Mouse (Mus musculus) limb, embryonic 14.5 days (tissue): ENCODE results near the gene Prodh2. TPM values are rescaled to one million over a fixed set of nuclear protein-coding genes. Genes with fewer than 3 reads are reported as not detected.

Experiments used
- ATAC-seq: fragments of 200-750 bp; cut with Nextera tagmentation; 2 replicates; pipeline ENCODE4 v1.8.0; 2017; ENCODE audit warnings: low read depth, moderate number of reproducible peaks, moderate TSS enrichment; ENCODE audit not compliant: low FRiP score
- DNase-seq: peaks from one replicate; pipeline ENCODE4 v3.0.0-alpha.2; 2015; ENCODE audit warnings: low spot score
- H3K27ac ChIP-seq: fragments of 300-500 bp; sonication (generic); replicated peaks from 2 replicates; pipeline ENCODE4 v1.5.1; 2014; ENCODE audit warnings: low read depth, mild to moderate bottlenecking, low read length, moderate library complexity, mixed read lengths
- H3K27me3 ChIP-seq: fragments of 300-500 bp; sonication (generic); 2 replicates; pipeline ENCODE4 v1.6.1; 2014; ENCODE audit warnings: low read length, mixed read lengths; ENCODE audit not compliant: control insufficient read depth, insufficient read depth
- H3K36me3 ChIP-seq: fragments of 300-500 bp; sonication (generic); 2 replicates; pipeline ENCODE4 v1.6.1; 2014; ENCODE audit warnings: mild to moderate bottlenecking, low read length, moderate library complexity, mixed read lengths; ENCODE audit not compliant: control insufficient read depth, insufficient read depth
- H3K4me1 ChIP-seq: fragments of 300-500 bp; sonication (generic); 2 replicates; pipeline ENCODE4 v1.6.1; 2014; ENCODE audit warnings: antibody characterized with exemption, low read length, mixed read lengths; ENCODE audit not compliant: control insufficient read depth, insufficient read depth
- H3K4me2 ChIP-seq: fragments of 300-500 bp; sonication (generic); replicated peaks from 2 replicates; pipeline ENCODE4 v1.6.1; 2014; ENCODE audit warnings: low read depth, mild to moderate bottlenecking, low read length, moderate library complexity; ENCODE audit not compliant: severe bottlenecking
- H3K4me3 ChIP-seq: fragments of 300-500 bp; sonication (generic); replicated peaks from 2 replicates; pipeline ENCODE4 v1.5.1; 2014; ENCODE audit warnings: low read length
- H3K9ac ChIP-seq: fragments of 300-500 bp; sonication (generic); 2 replicates; pipeline ENCODE4 v1.6.1; 2014; ENCODE audit warnings: mild to moderate bottlenecking, low read depth, low read length, moderate library complexity; ENCODE audit not compliant: severe bottlenecking
- H3K9me3 ChIP-seq: fragments of 300-500 bp; sonication (generic); 2 replicates; pipeline ENCODE4 v1.6.1; 2016; ENCODE audit warnings: low read length; ENCODE audit not compliant: control insufficient read depth
- POLR2A ChIP-seq: fragments of 200-500 bp; IDR thresholded peaks from 2 replicates; pipeline ENCODE4 v1.8.0; 2012; ENCODE audit warnings: inconsistent platforms, mild to moderate bottlenecking, moderate library complexity, borderline replicate concordance; ENCODE audit not compliant: insufficient read depth, insufficient read length; ENCODE audit errors: extremely low read depth
- WGBS: fragments of 180-500 bp; shearing (Covaris S2); extraction: QIAGEN DNeasy Blood & Tissue Kit; methylation state at CpG from one replicate; pipeline ENCODE4 v1.1.7; 2014; 5-methylcytosine and 5-hydroxymethylcytosine counted together
- polyA plus RNA-seq, 2 experiments: library from polyadenylated mRNA; depleted of rRNA in 1 of 2; stranded (reverse) in 1 of 2; unstranded in 1 of 2; fragments of >200 nt; fragmentation: Nextera tagmentation in 1 of 2; extraction: Ambion mirVana in 1 of 2; gene quantifications; 2 replicates each; pipeline versions ENCODE4 v1.2.1 to v1.2.3; 2012 to 2014

Gene Prodh2
- polyA plus RNA-seq, 2 experiments, result 0.11 TPM; not detected in 1

DNA sequence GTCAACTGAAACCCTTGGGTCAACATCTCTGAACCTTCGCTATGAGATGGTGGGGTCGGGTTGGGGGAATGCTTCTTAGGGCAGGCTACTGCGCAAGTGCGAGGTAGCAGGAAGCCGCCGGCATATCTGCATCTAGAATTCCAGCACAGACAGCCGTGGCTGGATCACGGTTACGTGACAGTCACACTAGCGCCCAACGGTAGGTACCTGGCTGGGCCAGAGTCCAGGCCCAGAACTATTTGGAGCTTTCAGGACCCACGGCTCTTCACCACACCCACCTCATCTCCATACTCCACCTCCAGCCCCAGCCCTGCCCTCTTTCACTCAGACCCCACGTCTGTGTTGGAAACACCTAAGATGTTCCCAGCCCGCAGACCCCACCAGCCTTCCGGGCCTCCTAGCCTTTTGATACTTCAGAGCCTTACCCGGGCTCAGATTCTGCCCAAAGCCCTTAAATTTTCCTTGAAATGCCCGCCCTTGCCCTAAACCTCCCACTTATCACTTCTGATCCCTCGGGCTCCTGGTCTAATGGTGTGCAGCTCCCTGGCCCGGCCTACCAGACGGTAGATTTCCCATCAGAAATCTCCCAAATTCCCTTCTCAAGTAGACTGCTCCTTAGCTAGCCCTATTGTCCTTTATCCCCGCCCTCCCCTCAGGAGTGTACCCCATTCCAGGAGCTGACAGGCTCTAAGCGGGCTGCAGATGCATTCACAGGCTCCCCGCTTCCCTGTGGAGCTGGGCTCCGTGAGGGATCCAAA, 21.8 kb downstream of the Prodh2 start:
- WGBS, result 63% methylated on average over 24 of the region's 24 CpGs
- H3K9ac ChIP-seq, result no peak overlapping the region
- no peak overlapping the region for H3K27ac ChIP-seq
- H3K36me3 ChIP-seq, result no peaks in the 10 kb centered on the region
- no peak for ATAC-seq
- no peak for DNase-seq
- H3K4me2 ChIP-seq, result no peak overlapping the region
- no peak overlapping the region for H3K4me3 ChIP-seq
- no peaks in the 10 kb centered on the region for H3K4me1 ChIP-seq
- no peaks in the 10 kb centered on the region for H3K27me3 ChIP-seq
- no peaks in the 10 kb centered on the region for H3K9me3 ChIP-seq
- no peak for TF ChIP-seq POLR2A

DNA sequence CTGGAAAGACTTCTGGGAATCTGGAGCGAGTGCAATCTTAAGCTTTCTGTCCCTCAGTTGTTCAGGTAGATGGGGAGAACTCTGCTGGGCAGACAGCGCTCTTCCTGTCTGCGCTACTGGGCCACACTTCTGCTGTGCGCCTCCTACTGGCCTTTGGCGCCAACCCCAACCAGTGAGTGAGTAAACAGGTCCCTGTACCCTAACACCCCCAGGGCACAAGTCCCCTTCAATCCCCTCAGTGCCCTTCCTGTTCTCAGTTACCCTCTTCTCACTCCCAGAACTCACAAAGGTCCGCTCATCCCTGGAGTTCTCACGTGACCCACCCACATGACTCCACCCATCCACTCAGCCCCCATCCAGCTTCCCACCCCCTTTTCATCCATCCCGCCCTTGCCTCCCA, 24.9 kb downstream of the Prodh2 start:
- no peak overlapping the region for H3K4me2 ChIP-seq
- no peak overlapping the region for H3K9ac ChIP-seq
- H3K4me1 ChIP-seq, result no peaks in the 10 kb centered on the region
- DNase-seq, result no peak
- H3K27ac ChIP-seq, result no peak overlapping the region
- no peaks in the 10 kb centered on the region for H3K9me3 ChIP-seq
- 46% methylated on average over 8 of the region's 8 CpGs for WGBS
- TF ChIP-seq POLR2A, result no peak
- no peak overlapping the region for H3K4me3 ChIP-seq
- H3K36me3 ChIP-seq, result peaks cover 4% of the 10 kb centered on the region
- H3K27me3 ChIP-seq, result no peaks in the 10 kb centered on the region
- ATAC-seq, result no peak

DNA sequence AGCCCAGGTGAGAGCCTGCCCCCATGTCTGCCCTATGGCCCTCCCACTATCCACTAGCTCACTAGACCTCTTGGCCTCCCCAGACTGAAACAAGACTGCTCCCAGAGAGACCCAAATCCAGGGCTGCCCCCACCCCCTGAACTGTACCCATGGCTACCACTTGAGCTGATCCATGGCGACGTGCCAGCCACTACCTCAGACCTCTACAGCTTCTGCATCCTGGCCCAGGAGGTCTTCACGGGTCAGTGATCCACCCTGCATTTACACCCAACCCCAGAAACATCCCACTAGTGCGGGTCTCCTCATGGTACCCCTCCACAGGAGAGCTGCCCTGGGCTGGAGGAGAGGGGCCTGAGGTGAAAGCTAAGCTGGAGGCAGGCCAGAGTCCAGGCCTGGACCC, 27.0 kb downstream of the Prodh2 start:
- H3K36me3 ChIP-seq, result peaks cover 24% of the 10 kb centered on the region
- no peak overlapping the region for H3K27ac ChIP-seq
- no peak for ATAC-seq
- no peaks in the 10 kb centered on the region for H3K4me1 ChIP-seq
- H3K4me2 ChIP-seq, result no peak overlapping the region
- TF ChIP-seq POLR2A, result no peak
- no peaks in the 10 kb centered on the region for H3K9me3 ChIP-seq
- H3K9ac ChIP-seq, result no peak overlapping the region
- no peak for DNase-seq
- no peaks in the 10 kb centered on the region for H3K27me3 ChIP-seq
- H3K4me3 ChIP-seq, result no peak overlapping the region
- 75% methylated on average over 4 of the region's 4 CpGs for WGBS

DNA sequence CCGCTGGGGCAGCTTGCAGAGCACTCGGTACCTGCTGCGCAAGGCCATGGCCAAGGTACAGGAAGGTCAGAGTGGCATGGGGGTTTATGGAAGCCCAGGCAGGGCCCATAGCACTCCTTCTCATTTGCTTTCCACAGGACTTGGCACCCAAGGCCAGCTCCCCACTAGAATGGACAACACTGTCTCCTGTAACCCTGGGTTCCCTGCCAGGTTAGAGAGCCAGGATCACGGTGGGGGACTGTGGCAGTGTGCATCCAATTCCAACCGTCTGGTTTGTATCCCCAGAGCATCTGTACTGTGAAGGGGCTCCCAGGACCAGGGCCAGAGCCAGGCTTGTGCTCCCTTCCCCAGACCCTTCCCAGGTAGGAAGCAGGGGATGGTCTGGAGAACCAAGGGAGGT, 27.4 kb downstream of the Prodh2 start:
- no peak overlapping the region for H3K4me2 ChIP-seq
- no peak overlapping the region for H3K27ac ChIP-seq
- H3K9ac ChIP-seq, result no peak overlapping the region
- DNase-seq, result no peak
- TF ChIP-seq POLR2A, result no peak
- H3K9me3 ChIP-seq, result no peaks in the 10 kb centered on the region
- no peaks in the 10 kb centered on the region for H3K4me1 ChIP-seq
- no peak overlapping the region for H3K4me3 ChIP-seq
- peaks cover 28% of the 10 kb centered on the region for H3K36me3 ChIP-seq
- no peaks in the 10 kb centered on the region for H3K27me3 ChIP-seq
- 76% methylated on average over 5 of the region's 5 CpGs for WGBS
- no peak for ATAC-seq

DNA sequence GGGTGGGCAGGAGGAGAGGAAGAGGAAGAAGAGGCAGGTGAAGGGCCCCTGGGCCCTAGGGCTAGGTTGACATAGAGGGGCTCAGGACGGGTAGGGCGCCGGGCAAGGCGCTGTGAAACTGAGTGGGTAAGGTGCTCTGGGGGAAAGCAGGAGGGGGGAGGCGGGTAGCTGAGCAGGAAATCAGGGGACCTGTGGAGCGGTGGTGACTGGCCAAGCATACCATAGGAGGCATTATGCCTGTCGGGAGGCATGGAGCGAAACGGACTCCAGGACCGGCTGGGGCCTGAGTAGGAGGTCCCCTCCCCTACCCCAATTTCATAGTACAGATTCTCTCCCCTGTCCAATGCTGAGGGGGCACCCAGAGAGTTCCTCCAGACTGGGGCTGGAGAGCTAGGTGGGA, 29.4 kb downstream of the Prodh2 start:
- no peaks in the 10 kb centered on the region for H3K9me3 ChIP-seq
- H3K27me3 ChIP-seq, result no peaks in the 10 kb centered on the region
- no peak for DNase-seq
- no peak overlapping the region for H3K4me3 ChIP-seq
- 83% methylated on average over 10 of the region's 10 CpGs for WGBS
- TF ChIP-seq POLR2A, result no peak
- no peak overlapping the region for H3K4me2 ChIP-seq
- H3K27ac ChIP-seq, result no peak overlapping the region
- peaks cover 8% of the 10 kb centered on the region; the same call in 1 of the 2 replicates for H3K4me1 ChIP-seq
- H3K36me3 ChIP-seq, result peaks cover 44% of the 10 kb centered on the region
- no peak for ATAC-seq
- no peak overlapping the region for H3K9ac ChIP-seq
